Mouse (Mus musculus): ENCODE data around the gene Lhx3. TPM values are rescaled to one million over a fixed set of nuclear protein-coding genes. Genes with fewer than 3 reads are reported as not detected.

Gene Lhx3
- total and polyA plus RNA-seq, 2 experiments from 2014 or later, result 0.12 to 0.38 TPM

- Histone ChIP-seq H3K27me3 (ENCODE audit: insufficient read depth, low read length) (peaks cover 37% of the 10 kb centered on the region), H3K9ac (replicated peaks; ENCODE audit: low read length, poor library complexity, severe bottlenecking) (no peak overlapping the region), H3K36me3 (ENCODE audit: insufficient read depth, low read length) (peaks cover 45% of the 10 kb centered on the region), H3K4me3 (ENCODE audit: low read depth, low read length) (no peak overlapping the region), H3K4me1 (ENCODE audit: insufficient read depth, low read length) (0 out of 2 replicates have a peak, but pooled peaks cover 6% of the 10 kb centered on the region), H3K27ac (ENCODE audit: low read depth, low read length) (no peak overlapping the region), H3K9me3 (ENCODE audit: low read length) (no peaks in the 10 kb centered on the region), H3K4me2 (ENCODE audit: low read depth, low read length, poor library complexity, severe bottlenecking) (no peak overlapping the region)
- WGBS, result 69% methylated on average over 3 of the region's 3 CpGs
- DNase-seq (ENCODE audit: low spot score), result no peak
- ATAC-seq (ENCODE audit: low FRiP score), result no peak
- no peak for TF ChIP-seq CTCF (IDR thresholded peaks at IDR 0.05)
Measured at GRCm38 (mm10) chr2:26209566-26209965, 1.5 kb upstream of the Lhx3 start.

- Histone ChIP-seq H3K36me3 (ENCODE audit: insufficient read depth, low read length) (peaks cover 32% of the 10 kb centered on the region), H3K9ac (replicated peaks; ENCODE audit: low read length, poor library complexity, severe bottlenecking) (no peak overlapping the region), H3K27me3 (ENCODE audit: insufficient read depth, low read length) (peaks cover 54% of the 10 kb centered on the region), H3K9me3 (ENCODE audit: low read length) (no peaks in the 10 kb centered on the region), H3K4me2 (ENCODE audit: low read depth, low read length, poor library complexity, severe bottlenecking) (no peak overlapping the region), H3K4me1 (ENCODE audit: insufficient read depth, low read length) (peaks cover 9% of the 10 kb centered on the region; the same call in 1 of the 2 replicates), H3K4me3 (ENCODE audit: low read depth, low read length) (no peak overlapping the region), H3K27ac (ENCODE audit: low read depth, low read length) (no peak overlapping the region)
- DNase-seq (ENCODE audit: low spot score), result no peak
- WGBS, result 17% methylated on average over 9 of the region's 9 CpGs
- ATAC-seq (ENCODE audit: low FRiP score), result no peak
- TF ChIP-seq CTCF (IDR thresholded peaks at IDR 0.05), result no peak
Measured at GRCm38 (mm10) chr2:26207559-26207958, 530 bp downstream of the Lhx3 start.

- Histone ChIP-seq H3K9ac (replicated peaks; ENCODE audit: low read length, poor library complexity, severe bottlenecking) (no peak overlapping the region), H3K4me2 (ENCODE audit: low read depth, low read length, poor library complexity, severe bottlenecking) (no peak overlapping the region), H3K27ac (ENCODE audit: low read depth, low read length) (no peak overlapping the region), H3K9me3 (ENCODE audit: low read length) (no peaks in the 10 kb centered on the region), H3K4me3 (ENCODE audit: low read depth, low read length) (no peak overlapping the region), H3K36me3 (ENCODE audit: insufficient read depth, low read length) (peaks cover 15% of the 10 kb centered on the region), H3K27me3 (ENCODE audit: insufficient read depth, low read length) (peaks cover 72% of the 10 kb centered on the region), H3K4me1 (ENCODE audit: insufficient read depth, low read length) (peaks cover 13% of the 10 kb centered on the region; the same call in 1 of the 2 replicates)
- ATAC-seq (ENCODE audit: low FRiP score) (no peak), DNase-seq (ENCODE audit: low spot score) (no peak)
- WGBS, result 16% methylated on average over 10 of the region's 10 CpGs
- TF ChIP-seq CTCF (IDR thresholded peaks at IDR 0.05), result no peak
Measured at GRCm38 (mm10) chr2:26205761-26206160, 2.3 kb downstream of the Lhx3 start.

- Histone ChIP-seq H3K27me3 (ENCODE audit: insufficient read depth, low read length) (peaks cover 79% of the 10 kb centered on the region), H3K36me3 (ENCODE audit: insufficient read depth, low read length) (peaks cover 9% of the 10 kb centered on the region), H3K9ac (replicated peaks; ENCODE audit: low read length, poor library complexity, severe bottlenecking) (no peak overlapping the region), H3K9me3 (ENCODE audit: low read length) (no peaks in the 10 kb centered on the region), H3K4me1 (ENCODE audit: insufficient read depth, low read length) (peaks cover 13% of the 10 kb centered on the region; the same call in 1 of the 2 replicates), H3K27ac (ENCODE audit: low read depth, low read length) (no peak overlapping the region), H3K4me3 (ENCODE audit: low read depth, low read length) (no peak overlapping the region), H3K4me2 (ENCODE audit: low read depth, low read length, poor library complexity, severe bottlenecking) (no peak overlapping the region)
- WGBS, result 8% methylated on average over 16 of the region's 16 CpGs
- TF ChIP-seq CTCF (IDR thresholded peaks at IDR 0.05), result no peak
- DNase-seq (ENCODE audit: low spot score) (no peak), ATAC-seq (ENCODE audit: low FRiP score) (no peak)
Measured at GRCm38 (mm10) chr2:26205126-26205525, 3.0 kb downstream of the Lhx3 start.

GRCm38 (mm10) chr2:26202849-26203475 lies 5.1 kb downstream of the Lhx3 start:
- peaks cover 96% of the 10 kb centered on the region for H3K27me3 ChIP-seq (ENCODE audit: insufficient read depth, low read length)
- H3K4me1 ChIP-seq (ENCODE audit: insufficient read depth, low read length), result peaks cover 13% of the 10 kb centered on the region; the same call in 1 of the 2 replicates
- TF ChIP-seq CTCF (IDR thresholded peaks at IDR 0.05), result no peak
- H3K27ac ChIP-seq (ENCODE audit: low read depth, low read length), result no peak overlapping the region
- H3K4me2 ChIP-seq (ENCODE audit: low read depth, low read length, poor library complexity, severe bottlenecking), result peak overlapping the region; percentile 44; the same call in 1 of the 2 replicates
- no peak for DNase-seq (ENCODE audit: low spot score)
- no peak for ATAC-seq (ENCODE audit: low FRiP score)
- WGBS, result 2% methylated on average over 36 of the region's 36 CpGs
- H3K4me3 ChIP-seq (ENCODE audit: low read depth, low read length), result peak overlapping the region; percentile 29; the same call in 1 of the 2 replicates
- H3K9ac ChIP-seq (replicated peaks; ENCODE audit: low read length, poor library complexity, severe bottlenecking), result no peak overlapping the region
- H3K9me3 ChIP-seq (ENCODE audit: low read length), result no peaks in the 10 kb centered on the region
- no peaks in the 10 kb centered on the region for H3K36me3 ChIP-seq (ENCODE audit: insufficient read depth, low read length)
